Mouse (Mus musculus): ENCODE data around the gene Fntb.

Fntb gene

DNA sequence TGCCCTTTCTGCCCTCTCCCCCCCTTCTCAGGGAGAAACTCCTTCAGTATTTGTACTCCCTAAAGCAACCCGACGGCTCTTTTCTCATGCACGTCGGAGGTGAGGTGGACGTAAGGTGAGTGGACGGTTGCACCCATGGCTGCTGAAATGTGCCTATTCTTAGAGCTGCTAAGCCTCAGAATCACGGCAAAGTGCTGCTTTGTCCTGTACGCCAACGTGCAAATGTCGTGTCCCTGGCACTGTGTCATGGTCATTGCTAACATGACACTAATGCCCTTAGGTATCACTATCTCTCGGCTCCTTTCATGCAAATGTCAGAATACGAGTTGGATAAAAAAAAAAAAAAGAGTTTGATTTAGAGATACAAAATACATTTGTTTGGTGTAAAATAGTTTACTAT lies 122.6 kb downstream of the Fntb start:
- DNase-seq (ENCODE audit: low spot score), result no peak

GRCm38 (mm10) chr12:76889404-76890184 lies 124.2 kb downstream of the Fntb start:
- DNase-seq (ENCODE audit: low spot score), result no peak

GRCm38 (mm10) chr12:76891160-76891559 lies 125.8 kb downstream of the Fntb start:
- no peak for DNase-seq (ENCODE audit: low spot score)

DNA sequence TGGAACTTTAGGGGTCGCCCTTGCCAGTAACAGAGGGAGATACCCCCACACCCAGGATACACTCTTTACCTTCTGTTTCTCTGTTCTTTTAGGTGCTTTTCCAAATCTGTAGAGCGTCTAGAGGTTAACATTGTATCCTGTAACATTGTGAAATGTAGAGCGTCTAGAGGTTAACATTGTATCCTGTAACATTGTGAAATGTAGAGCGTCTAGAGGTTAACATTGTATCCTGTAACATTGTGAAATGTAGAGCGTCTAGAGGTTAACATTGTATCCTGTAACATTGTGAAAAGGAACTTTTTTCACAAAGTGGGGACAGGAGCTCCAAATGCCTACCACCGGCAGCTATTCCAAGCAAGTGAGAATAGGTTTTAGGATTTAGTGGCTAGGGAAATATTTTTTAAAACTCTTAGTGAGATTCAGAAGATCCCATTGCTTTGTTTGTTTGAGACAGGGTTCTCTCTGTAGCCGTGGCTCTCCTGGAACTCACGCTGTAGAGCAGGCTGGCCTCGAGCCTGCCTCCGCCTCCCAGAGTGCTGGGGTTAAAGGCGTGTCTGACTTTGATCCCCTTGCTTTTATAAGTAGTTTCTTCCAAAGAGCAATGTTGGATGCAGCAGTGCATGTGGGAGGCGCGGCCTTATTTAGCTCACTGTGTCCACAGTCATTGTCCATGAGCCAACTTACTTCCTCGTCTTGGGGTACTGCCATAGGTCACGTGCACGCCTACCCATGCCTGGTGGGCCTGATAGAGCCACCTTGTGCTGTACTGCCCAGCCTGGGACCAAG lies 127.7 kb downstream of the Fntb start:
- no peak for DNase-seq (ENCODE audit: low spot score)

GRCm38 (mm10) chr12:76894792-76895559 lies 129.6 kb downstream of the Fntb start:
- DNase-seq (ENCODE audit: low spot score), result no peak

DNA sequence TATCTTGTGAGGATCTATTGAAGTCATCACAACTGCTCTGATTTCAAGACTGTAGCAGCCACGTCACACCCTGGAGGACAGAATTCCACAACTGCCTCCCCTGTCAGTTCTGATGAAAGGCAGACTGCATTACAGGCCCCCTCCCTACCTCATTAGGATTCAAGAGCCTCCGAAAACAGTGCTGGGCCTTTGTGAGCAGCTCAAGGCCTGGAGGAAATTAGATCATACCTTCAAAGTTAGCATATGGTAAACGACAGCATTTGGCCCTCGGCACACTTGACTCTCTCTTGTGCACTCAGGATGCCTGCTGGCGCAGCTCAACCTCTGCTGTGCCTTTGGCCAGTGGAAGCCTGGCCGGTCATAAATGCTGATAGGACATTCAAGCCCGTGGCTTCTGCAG lies 130.4 kb downstream of the Fntb start:
- no peak for DNase-seq (ENCODE audit: low spot score)

GRCm38 (mm10) chr12:76896566-76896965 lies 131.2 kb downstream of the Fntb start:
- DNase-seq (ENCODE audit: low spot score), result no peak

- DNase-seq (ENCODE audit: low spot score), result no peak
These were observed 131.6 kb downstream of the Fntb start for GRCm38 (mm10) chr12:76897006-76897405.

GRCm38 (mm10) chr12:76898141-76898540 lies 132.8 kb downstream of the Fntb start:
- DNase-seq (ENCODE audit: low spot score), result no peak

GRCm38 (mm10) chr12:76899261-76899975 lies 134.0 kb downstream of the Fntb start:
- DNase-seq (ENCODE audit: low spot score), result no peak

DNA sequence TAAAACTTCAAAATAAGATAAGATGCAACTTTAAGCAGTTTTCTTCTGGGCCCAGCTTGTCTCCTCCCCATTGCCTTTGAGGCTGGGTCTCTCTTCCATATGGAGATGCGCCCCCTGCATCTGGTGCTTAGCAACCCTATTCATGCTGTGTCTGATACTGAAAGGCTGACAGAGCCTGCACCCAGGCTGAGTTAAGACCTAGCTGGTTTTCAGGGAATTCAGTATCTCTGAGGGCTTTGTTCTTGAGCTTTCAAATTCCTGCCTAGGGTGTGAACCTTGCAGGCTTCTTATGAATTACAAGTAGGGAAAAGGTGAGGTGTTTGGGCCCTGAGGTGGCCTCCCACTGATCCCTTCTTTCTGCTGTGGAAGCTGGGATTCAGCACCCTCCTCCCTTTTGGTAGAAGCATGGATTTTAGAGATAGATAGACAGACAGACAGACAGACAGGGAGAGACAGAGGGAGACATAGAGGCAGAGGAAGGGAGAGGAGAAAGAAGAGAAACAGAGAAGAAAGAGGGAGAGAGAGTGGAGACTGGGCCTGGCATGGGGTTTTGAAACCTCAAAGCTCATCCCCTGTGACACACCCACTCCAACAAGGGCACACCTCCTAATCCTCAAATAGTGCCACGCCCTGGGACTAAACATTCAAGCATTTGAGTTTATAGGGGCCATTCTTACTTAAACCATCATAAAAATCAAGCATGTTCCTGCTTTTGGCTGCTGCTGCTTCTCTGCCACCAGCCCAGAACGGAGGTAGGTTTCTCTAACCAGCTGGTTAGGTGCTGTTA lies 136.3 kb downstream of the Fntb start:
- no peak for DNase-seq (ENCODE audit: low spot score)

DNA sequence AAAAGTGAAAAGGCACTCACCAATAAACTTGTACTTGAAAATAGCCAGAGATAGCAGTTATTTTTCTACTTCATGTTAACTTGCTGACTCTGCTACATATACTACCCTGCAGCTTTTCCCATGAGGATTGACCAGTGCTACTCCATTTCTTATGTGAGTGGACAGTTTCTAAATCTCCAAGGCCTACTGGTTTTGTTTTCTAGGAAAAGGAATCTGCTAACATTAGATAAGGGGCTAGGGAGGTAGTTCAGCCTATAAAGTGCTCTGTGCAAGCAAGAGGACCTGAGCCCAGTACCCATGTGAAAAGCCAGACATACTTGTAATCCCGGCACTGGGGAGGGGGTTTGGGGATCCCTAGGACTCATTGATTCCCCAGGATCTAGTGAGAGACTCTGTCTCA lies 140.9 kb downstream of the Fntb start:
- DNase-seq (ENCODE audit: low spot score), result no peak

GRCm38 (mm10) chr12:76909218-76909617 lies 143.8 kb downstream of the Fntb start:
- no peak for DNase-seq (ENCODE audit: low spot score)

- no peak for DNase-seq (ENCODE audit: low spot score)
These were observed 145.0 kb downstream of the Fntb start for GRCm38 (mm10) chr12:76910258-76910940.

GRCm38 (mm10) chr12:76911171-76911726 lies 145.9 kb downstream of the Fntb start:
- no peak for DNase-seq (ENCODE audit: low spot score)

DNA sequence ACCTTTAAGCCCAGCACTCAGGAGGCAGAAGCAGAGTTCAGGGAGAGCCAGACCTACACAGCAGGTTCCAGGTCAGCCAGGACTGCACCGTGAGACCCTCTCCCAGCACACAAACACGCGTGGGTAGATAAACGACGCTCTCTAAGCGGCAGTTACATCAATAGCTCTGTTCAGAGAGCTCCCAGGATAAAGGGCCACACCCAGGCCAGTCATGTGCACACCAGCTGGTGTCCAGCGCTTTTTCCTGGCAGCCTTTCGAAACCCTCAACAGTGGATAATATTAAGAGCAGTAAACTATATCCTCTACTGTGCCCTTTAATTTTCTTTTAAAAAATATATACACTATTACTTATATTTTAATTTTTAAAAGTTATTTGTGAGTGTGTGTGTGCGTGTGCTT lies 146.8 kb downstream of the Fntb start:
- DNase-seq (ENCODE audit: low spot score), result no peak

- DNase-seq (ENCODE audit: low spot score), result no peak
These were observed 150.8 kb downstream of the Fntb start for GRCm38 (mm10) chr12:76916163-76916562.

- DNase-seq (ENCODE audit: low spot score), result no peak
These were observed 152.7 kb downstream of the Fntb start for GRCm38 (mm10) chr12:76918113-76918512.

DNA sequence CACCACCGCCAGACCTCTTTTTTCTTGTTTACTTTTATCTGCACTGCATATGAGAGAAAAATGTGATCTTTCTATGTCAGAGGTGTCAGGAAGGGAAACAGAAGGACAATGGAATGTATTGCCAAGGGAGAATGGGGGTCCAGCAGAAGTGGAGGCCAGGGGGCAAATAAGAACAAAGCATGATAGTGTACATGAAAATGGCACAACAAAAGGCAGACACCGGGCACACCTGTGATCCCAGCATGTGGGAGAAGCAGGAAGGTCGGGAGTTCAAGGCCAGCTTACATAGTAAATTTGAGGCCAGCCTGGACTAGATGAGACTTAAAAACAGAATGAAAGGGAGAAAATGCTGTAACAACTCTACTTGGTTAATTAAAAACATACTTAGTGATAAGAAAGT lies 153.5 kb downstream of the Fntb start:
- DNase-seq (ENCODE audit: low spot score), result no peak

DNA sequence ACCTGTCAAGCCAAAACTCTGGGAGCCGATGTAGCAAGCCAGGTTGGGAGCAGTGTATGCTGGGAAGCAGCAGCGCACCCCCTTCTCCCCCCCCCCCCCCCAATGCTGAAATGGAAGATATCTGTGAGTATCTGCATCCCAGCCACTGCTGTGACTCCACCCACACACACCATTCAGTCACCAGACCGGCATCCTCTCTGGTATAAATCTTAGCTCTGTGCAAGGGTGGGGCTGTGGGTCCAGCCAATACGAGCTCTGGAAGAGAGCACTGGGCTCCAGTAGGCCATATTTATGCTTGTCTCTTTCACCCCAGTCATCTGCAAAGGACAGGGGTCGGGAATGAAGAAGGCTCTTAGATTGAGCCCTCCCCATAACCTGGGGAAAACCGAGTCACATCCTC lies 155.0 kb downstream of the Fntb start:
- DNase-seq (ENCODE audit: low spot score), result no peak
